Mouse (Mus musculus) embryo, embryonic 11.5 days (tissue): ENCODE measurements around the gene Gfod1.

ENCODE experiments used
- DNase-seq: peaks from one replicate; pipeline ENCODE4 v3.0.0-alpha.2; 2012; ENCODE audit warnings: low read depth, low spot score

Gene Gfod1

GRCm38 (mm10) chr13:43263646-43264045 lies 40.3 kb downstream of the Gfod1 start:
- DNase-seq: no peak

- DNase-seq: no peak
Measured at GRCm38 (mm10) chr13:43262114-43262739, 41.7 kb downstream of the Gfod1 start.

- DNase-seq: no peak
Measured at GRCm38 (mm10) chr13:43261287-43261686, 42.7 kb downstream of the Gfod1 start.

DNA sequence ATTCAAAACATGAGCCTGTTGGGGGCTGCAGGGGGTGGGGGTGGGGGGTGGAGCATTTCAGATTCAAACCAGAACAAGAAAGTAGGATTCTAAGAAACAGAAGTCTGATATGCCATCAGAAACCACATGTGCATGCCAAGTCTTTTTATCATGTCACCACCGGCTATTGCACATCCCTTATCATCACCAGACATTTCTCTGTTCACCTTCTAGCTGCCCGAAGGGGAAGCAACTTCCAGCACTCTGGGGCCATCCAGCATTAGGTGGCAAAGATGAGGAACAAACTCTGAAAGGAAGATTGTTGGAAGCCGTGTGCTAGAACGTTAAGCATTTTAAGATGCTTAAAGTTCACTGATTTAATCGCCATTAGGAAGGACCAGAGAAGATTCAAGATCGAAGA lies 43.2 kb downstream of the Gfod1 start:
- no peak for DNase-seq

GRCm38 (mm10) chr13:43256447-43256846 lies 47.5 kb downstream of the Gfod1 start:
- no peak for DNase-seq

DNA sequence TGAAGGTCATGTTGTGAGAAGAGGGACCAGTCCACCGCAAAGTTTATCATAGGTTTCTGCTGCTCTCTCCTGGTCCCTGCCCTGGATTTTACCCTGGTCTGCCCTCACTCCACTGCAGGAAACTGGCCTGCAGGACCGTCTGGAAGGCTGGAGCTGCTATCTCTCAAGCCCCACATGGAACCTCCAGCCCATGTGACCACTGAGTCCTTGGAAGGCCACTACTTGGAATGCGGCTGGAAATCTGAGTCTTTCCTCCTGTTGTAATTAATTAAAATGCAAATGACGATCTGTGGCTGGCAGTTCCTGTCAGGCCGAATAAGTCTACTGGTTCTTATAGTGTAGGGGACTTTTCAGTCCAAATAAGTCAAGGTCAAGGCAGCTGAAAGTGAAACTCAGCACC lies 50.4 kb downstream of the Gfod1 start:
- DNase-seq: no peak

GRCm38 (mm10) chr13:43252105-43252790 lies 51.7 kb downstream of the Gfod1 start:
- no peak for DNase-seq

DNA sequence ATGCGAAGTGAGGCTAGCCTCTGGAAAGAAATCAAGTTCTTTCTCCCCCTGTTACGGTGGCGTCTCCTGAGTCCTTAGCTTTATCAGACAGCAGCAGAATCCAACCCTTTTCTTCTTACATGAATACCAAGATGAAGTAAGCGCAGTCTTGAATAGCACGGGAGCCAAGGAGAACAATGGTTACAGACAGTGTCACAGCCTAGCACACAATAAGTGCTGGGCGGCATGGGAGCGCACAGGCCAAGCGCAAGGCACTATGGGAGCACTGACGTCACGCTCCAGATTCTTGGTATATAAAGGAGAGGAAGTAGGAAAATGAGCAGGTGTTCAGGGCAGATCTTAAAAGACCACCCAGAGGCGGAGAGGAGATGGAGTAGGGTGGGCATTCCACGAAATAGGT lies 52.6 kb downstream of the Gfod1 start:
- DNase-seq: no peak

- DNase-seq: no peak
Measured at GRCm38 (mm10) chr13:43250653-43251052, 53.3 kb downstream of the Gfod1 start.

GRCm38 (mm10) chr13:43250106-43250505 lies 53.9 kb downstream of the Gfod1 start:
- DNase-seq: no peak

DNA sequence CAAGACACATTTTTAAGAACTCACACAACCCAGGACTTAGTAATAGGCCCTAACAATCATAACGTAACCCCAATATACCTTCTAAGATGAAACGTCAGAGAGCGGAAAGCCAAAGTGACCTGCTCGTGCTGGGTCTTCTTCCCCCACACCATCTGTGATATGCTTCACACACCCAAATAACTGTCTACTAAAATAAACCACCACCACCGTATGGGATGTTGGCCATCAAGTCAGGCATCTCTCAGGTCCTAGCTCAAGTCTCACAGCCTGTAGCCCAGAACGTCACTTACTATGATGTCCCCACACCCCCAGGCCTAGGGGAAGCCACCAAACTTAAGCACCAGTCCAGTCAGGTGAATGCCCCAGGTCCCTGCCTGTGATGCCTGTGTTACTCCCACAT lies 55.6 kb downstream of the Gfod1 start:
- no peak for DNase-seq

DNA sequence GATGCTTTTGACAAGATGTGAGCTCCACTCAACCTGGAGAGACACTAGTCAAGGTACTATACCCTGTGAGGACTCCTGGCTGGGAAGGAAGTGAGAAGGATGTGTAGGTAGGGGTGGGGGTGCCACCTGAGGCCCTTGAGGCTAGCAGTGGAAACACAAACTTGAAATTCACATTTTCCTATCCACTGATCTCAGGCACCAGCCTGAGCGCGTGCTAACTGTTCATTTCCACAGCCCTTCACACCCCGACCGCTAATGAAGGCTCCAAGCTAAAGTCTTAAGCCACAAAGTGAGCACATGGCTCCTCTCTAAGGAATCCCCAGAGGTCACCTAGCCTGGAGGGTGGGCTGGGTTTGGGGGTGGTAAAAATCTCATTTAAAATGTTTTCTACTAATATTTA lies 57.1 kb downstream of the Gfod1 start:
- DNase-seq: no peak

DNA sequence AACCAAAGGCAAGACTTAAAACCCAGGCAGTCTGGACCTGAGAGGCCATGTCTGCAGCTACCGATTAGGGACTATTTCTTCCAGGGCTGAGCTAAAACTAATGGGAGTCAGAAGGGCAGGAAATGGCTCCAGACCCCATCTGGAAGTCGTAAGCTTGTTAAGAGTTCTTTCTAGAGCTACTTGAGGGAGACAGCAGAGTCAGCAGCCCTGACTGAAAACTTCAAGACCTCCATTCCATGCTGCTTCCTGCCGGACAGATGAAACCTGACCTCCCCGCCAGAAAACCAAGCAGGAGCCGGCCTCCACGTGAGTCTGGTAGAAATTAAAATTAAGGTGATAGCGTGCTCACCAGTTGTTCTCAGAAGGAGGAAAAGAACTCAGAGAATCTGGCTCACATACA lies 60.2 kb downstream of the Gfod1 start:
- no peak for DNase-seq

- DNase-seq: no peak
Measured at GRCm38 (mm10) chr13:43243240-43243639, 60.7 kb downstream of the Gfod1 start.

GRCm38 (mm10) chr13:43241750-43242149 lies 62.2 kb downstream of the Gfod1 start:
- DNase-seq: no peak

DNA sequence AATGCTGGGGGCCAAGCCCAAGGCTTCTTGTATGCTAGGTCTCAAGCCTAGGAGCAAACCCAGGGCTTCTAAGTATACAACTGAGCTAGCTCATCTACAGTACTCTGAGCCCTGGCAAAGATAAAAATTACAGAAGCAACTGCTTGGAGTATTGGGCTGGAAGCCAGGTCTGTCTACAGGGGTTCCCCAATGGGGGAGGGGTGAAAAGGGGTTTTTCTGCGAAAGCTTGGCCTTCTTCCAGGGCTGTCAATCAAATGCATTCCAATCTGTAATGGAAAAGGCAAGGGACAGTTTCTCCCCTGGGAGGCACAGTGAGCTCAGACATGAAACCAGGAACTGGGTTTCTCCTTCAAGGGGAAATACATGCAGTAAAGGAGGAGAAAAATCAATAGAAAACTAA lies 62.9 kb downstream of the Gfod1 start:
- no peak for DNase-seq

DNA sequence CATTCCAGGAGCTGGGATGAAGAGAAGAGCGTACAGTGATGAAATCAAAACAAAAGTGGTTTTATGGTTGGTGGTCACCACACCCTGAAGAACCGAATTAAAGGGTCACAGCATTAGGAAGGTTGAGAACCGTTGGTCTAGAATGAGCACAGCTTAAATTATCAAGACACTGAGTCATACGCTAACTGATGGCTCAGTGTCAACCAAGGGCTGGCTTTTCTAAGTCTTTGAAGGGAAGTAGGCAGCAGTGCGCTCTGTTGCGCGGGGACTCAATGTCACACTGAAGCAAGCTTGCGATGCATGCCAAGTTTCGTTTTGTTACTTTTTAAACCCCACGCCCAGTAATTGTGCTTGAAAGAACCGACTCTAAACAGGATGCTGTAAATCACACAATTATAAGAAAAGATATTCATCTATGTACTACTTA lies 64.2 kb downstream of the Gfod1 start:
- no peak for DNase-seq

DNA sequence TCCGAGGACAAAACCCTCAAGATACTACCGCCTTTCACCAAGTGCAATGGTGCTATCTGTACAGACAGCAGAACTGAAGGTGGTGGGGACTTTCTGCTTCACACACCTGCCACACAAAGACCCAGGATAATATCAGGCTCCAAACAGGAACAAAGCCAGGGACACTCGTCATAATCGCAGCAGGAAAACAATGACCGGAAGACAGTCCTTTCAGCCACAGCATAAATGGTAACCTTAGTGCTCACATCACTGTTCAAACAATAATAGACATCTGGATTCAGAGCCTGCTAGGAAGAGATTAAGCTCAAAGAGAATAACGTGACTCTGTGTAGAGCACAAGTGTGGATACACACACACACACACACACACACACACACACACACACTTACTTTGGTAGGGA lies 67.3 kb downstream of the Gfod1 start:
- DNase-seq: no peak

- DNase-seq: no peak
Measured at GRCm38 (mm10) chr13:43235982-43236381, 68.0 kb downstream of the Gfod1 start.

DNA sequence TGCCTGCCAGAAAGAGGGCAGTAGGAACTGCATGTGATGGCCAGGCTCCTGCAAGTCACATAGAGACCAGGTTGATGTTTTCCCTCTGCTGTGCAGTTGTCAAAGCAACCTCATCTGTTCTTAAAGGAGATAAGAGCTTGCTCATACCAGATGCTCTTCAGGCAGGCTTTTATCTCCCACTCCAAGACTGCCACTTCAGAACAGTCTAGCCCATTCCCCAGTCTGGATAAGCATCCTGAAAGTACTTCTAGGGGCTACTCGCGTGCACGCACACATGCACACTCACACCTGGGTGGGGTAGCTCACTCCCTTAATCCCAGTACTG lies 68.4 kb downstream of the Gfod1 start:
- DNase-seq: no peak

DNA sequence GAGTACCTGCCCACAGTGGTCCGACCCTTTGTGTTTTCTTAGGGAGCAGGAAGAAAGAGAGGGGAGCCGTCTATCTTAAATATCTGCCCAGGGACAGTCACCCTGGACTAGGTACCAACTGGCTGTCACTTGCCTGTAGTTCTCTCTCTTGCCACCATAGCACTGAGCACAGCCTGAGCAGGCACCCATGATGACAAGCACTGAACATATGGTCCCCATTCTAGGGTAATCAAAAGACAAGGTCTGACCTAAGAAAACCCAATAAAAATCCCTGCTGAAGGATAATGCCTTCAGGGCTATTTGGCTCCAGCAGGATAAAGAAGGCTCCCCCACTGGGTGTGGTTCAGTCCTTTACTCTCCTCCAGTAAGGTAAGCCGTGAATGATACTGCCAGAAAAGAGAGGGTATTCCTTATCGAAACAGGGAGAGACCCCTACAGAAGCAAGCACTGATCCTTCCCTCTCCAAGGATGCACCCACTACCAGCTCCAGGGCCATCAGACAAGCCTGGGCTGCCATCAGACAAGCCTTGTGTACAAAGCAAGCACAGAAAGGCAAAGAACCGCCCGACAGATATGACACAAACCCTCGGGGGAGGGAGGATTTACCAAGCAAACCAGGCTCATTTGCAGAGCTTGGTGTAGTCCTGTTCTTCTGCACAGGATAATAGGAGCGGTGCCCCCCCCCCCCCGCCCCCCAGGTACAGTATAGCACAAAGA lies 68.9 kb downstream of the Gfod1 start:
- DNase-seq: no peak

DNA sequence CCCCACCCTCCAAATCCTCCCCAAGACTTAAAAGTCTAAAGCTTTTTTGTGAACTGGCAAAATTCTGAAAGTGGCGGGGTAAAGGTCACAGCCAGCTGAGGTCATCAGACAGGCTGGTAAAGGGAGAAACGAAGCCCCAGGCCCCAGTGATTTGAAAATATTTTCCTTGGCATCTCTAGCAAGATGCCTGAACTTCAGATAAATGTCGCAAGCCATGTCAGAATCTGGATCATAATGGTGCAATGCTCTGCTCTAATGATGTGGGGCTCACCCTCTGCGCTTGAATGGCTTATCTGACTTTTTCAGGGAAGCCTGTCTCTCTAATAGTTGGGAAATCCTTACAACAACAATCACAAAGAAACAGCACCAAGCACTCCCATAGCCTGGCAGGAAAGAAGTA lies 70.6 kb downstream of the Gfod1 start:
- DNase-seq: no peak
